Mouse (Mus musculus) G1E (cell line): ENCODE data around the gene Popdc2. TPM values are rescaled to one million over a fixed set of nuclear protein-coding genes. Genes with fewer than 3 reads are reported as not detected.

Source experiments
- ATAC-seq: 2 replicates; pipeline ENCODE4 v1.8.0; 2016; ENCODE audit warnings: mild to moderate bottlenecking; ENCODE audit not compliant: insufficient number of reproducible peaks, poor library complexity, low FRiP score, severe bottlenecking; ENCODE audit errors: extremely low read depth
- DNase-seq: peaks from one replicate; pipeline ENCODE4 v3.0.0; 2012; ENCODE audit warnings: low spot score
- H3K27me3 ChIP-seq: 2 replicates; pipeline ENCODE4 v1.6.1; 2012; ENCODE audit warnings: mild to moderate bottlenecking, low read length, inconsistent platforms; ENCODE audit not compliant: insufficient read depth
- H3K36me3 ChIP-seq: replicated peaks from 2 replicates; pipeline ENCODE3; 2012; ENCODE audit warnings: mild to moderate bottlenecking, inconsistent platforms
- H3K4me1 ChIP-seq: 2 replicates; pipeline ENCODE4 v1.6.1; 2012; ENCODE audit warnings: low read depth, low read length, inconsistent platforms, mixed read lengths; ENCODE audit not compliant: insufficient read depth
- H3K4me3 ChIP-seq: 2 replicates; pipeline ENCODE4 v1.5.1; 2012; ENCODE audit warnings: low read depth, mild to moderate bottlenecking, inconsistent platforms, low read length, moderate library complexity, mixed read lengths
- H3K9me3 ChIP-seq: replicated peaks from 2 replicates; pipeline ENCODE4 v1.6.1; 2012; ENCODE audit warnings: inconsistent platforms
- CTCF ChIP-seq: IDR thresholded peaks from 2 replicates; pipeline ENCODE4 v1.5.1; 2012; ENCODE audit warnings: low read depth, low read length, inconsistent platforms, mixed read lengths
- GATA1 ChIP-seq: IDR thresholded peaks from 2 replicates; pipeline ENCODE4 v1.6.1; 2012; ENCODE audit warnings: borderline replicate concordance, low read length, inconsistent platforms, mixed read lengths
- GATA2 ChIP-seq: IDR thresholded peaks from 2 replicates; pipeline ENCODE4 v1.6.1; 2012; ENCODE audit warnings: low read depth, low read length, inconsistent platforms, borderline replicate concordance
- POLR2AphosphoS5 ChIP-seq: IDR thresholded peaks from 2 replicates; pipeline ENCODE4 v1.6.1; 2012; ENCODE audit warnings: low read depth, low read length, inconsistent platforms; ENCODE audit not compliant: insufficient replicate concordance
- TAL1 ChIP-seq: conservative IDR thresholded peaks from 2 replicates; pipeline ENCODE4 v1.6.1; 2012; ENCODE audit warnings: low read depth, low read length, inconsistent platforms, mixed read lengths
- polyA plus RNA-seq: library from polyadenylated mRNA; stranded (reverse); fragments of >175 nt; gene quantifications from 2 replicates; pipeline ENCODE4 v1.2.3, GENCODE M21; 2012
- total RNA-seq, 2 experiments: library from RNA; stranded (forward) in 1 of 2; stranded (reverse) in 1 of 2; fragments of 200-1000 nt in 1 of 2; fragments of >200 nt in 1 of 2; fragmentation: Nextera tagmentation in 1 of 2; gene quantifications; 2 replicates each; pipeline ENCODE4 v1.2.3; 2014 to 2017

The Popdc2 gene
- total and polyA plus RNA-seq, 3 experiments, result 2.8 to 22.7 (median 5.4) TPM

GRCm38 (mm10) chr16:38347588-38347987 lies 14.4 kb upstream of the Popdc2 start:
- Histone ChIP-seq H3K27me3 (no peaks in the 10 kb centered on the region), H3K9me3 (no peaks in the 10 kb centered on the region), H3K4me1 (peaks cover 62% of the 10 kb centered on the region), H3K36me3 (peaks cover 40% of the 10 kb centered on the region), H3K4me3 (peak overlapping the region; percentile 95)
- no peak for DNase-seq
- no peak for ATAC-seq
- TF ChIP-seq CTCF (no peak), POLR2AphosphoS5 (no peak), GATA1 (no peak), GATA2 (no peak), TAL1 (no peak)

GRCm38 (mm10) chr16:38348217-38348761 lies 13.7 kb upstream of the Popdc2 start:
- Histone ChIP-seq H3K4me3 (peak overlapping the region; percentile 95), H3K27me3 (no peaks in the 10 kb centered on the region), H3K36me3 (peaks cover 44% of the 10 kb centered on the region), H3K4me1 (peaks cover 65% of the 10 kb centered on the region), H3K9me3 (no peaks in the 10 kb centered on the region)
- ATAC-seq (0 out of 2 replicates have a peak, but pooled peaks have one; percentile 17), DNase-seq (no peak)
- TF ChIP-seq GATA1, result no peak
- TF ChIP-seq GATA2, result no peak
- no peak for TF ChIP-seq CTCF
- TF ChIP-seq TAL1, result no peak
- no peak for TF ChIP-seq POLR2AphosphoS5

GRCm38 (mm10) chr16:38349881-38350280 lies 12.1 kb upstream of the Popdc2 start:
- Histone ChIP-seq H3K9me3 (no peaks in the 10 kb centered on the region), H3K4me1 (peaks cover 77% of the 10 kb centered on the region)

GRCm38 (mm10) chr16:38350361-38350855 lies 11.6 kb upstream of the Popdc2 start:
- ATAC-seq, result peak; percentile 48
- H3K4me1 ChIP-seq, result peaks cover 75% of the 10 kb centered on the region

More at GRCm38 (mm10) chr16:38349881-38350280, 12.1 kb upstream of the Popdc2 start:
- DNase-seq (no peak), ATAC-seq (no peak)
- peaks cover 56% of the 10 kb centered on the region for H3K36me3 ChIP-seq
- no peaks in the 10 kb centered on the region for H3K27me3 ChIP-seq
- TF ChIP-seq GATA2 (no peak), POLR2AphosphoS5 (no peak), GATA1 (no peak), TAL1 (no peak), CTCF (no peak)
- H3K4me3 ChIP-seq, result peak overlapping the region; percentile 67; the same call in 1 of the 2 replicates

GRCm38 (mm10) chr16:38350939-38351338 lies 11.1 kb upstream of the Popdc2 start:
- H3K36me3 ChIP-seq, result peaks cover 65% of the 10 kb centered on the region
- no peaks in the 10 kb centered on the region for H3K27me3 ChIP-seq
- H3K4me1 ChIP-seq, result peaks cover 73% of the 10 kb centered on the region
- H3K4me3 ChIP-seq, result no peak overlapping the region
- no peaks in the 10 kb centered on the region for H3K9me3 ChIP-seq
- ATAC-seq, result no peak
- DNase-seq, result no peak
- TF ChIP-seq TAL1 (no peak), GATA2 (no peak), POLR2AphosphoS5 (no peak), GATA1 (no peak), CTCF (no peak)

More at GRCm38 (mm10) chr16:38350361-38350855, 11.6 kb upstream of the Popdc2 start:
- TF ChIP-seq GATA2 (no peak), TAL1 (peak; percentile 46)
- Histone ChIP-seq H3K9me3 (no peaks in the 10 kb centered on the region), H3K4me3 (peak overlapping the region; percentile 67; the same call in 1 of the 2 replicates), H3K36me3 (peaks cover 60% of the 10 kb centered on the region), H3K27me3 (no peaks in the 10 kb centered on the region)
- no peak for DNase-seq

GRCm38 (mm10) chr16:38352031-38352430 lies 10.0 kb upstream of the Popdc2 start:
- Histone ChIP-seq H3K27me3 (no peaks in the 10 kb centered on the region), H3K4me1 (peaks cover 71% of the 10 kb centered on the region), H3K36me3 (peaks cover 76% of the 10 kb centered on the region), H3K9me3 (no peaks in the 10 kb centered on the region), H3K4me3 (no peak overlapping the region)
- ATAC-seq (no peak), DNase-seq (no peak)
- TF ChIP-seq GATA2 (no peak), TAL1 (no peak), POLR2AphosphoS5 (no peak), CTCF (no peak), GATA1 (no peak)
